16 mouse cellular contexts compared by ENCODE assay signal in genomic region chr16:18870495-18870894, GRCm38 (mm10). TPM values are rescaled to one million over a fixed set of nuclear protein-coding genes. Genes with fewer than 3 reads are reported as not detected.
DNase-seq lines count a peak whose midpoint lies in the region; ATAC-seq lines count a peak whose summit lies in the region.
"Not testable (repeated sequence)": the region's sequence is repeated elsewhere in the genome, so short reads cannot be mapped to it uniquely, and the experiment has no call there.
"Had no signal": no experiment of that assay in that cellular context is flagged by ENCODE, and none has a peak within 500 bp of the region (broad histone marks: within the 10 kb centered on the region; RNA-seq: fewer than 3 reads in every experiment).

No protein-coding gene starts in this region.

- H3K9ac ChIP-seq in liver, embryonic 13.5 days; liver, embryonic 15.5 days: not testable (repeated sequence)

- H3K27me3 ChIP-seq in liver, embryonic 13.5 days; liver, embryonic 15.5 days: not testable (repeated sequence)

- H3K9me3 ChIP-seq in liver, embryonic 13.5 days (replicated peaks); liver, embryonic 15.5 days (replicated peaks): not testable (repeated sequence)

- H3K36me3 ChIP-seq in liver, embryonic 13.5 days = peaks cover 44% of the 10 kb centered on the region
- H3K36me3 ChIP-seq in liver, embryonic 15.5 days (replicated peaks) = peaks cover 40% of the 10 kb centered on the region

- peaks cover 34% of the 10 kb centered on the region for H3K4me1 ChIP-seq in liver, embryonic 13.5 days (replicated peaks)
- H3K4me1 ChIP-seq in liver, embryonic 15.5 days (replicated peaks) = peaks cover 24% of the 10 kb centered on the region

- ATAC-seq in erythroid progenitor cell, adult 5-6 weeks (replicated peaks; ENCODE audit: low FRiP score, poor library complexity, severe bottlenecking) = peak; percentile 54
- ATAC-seq in liver, embryonic 13.5 days (ENCODE audit: low read depth) = peak; percentile 43; the same call in 1 of the 2 replicates
- ATAC-seq in liver, embryonic 15.5 days (ENCODE audit: insufficient read depth) = peak; percentile 51; the same call in 1 of the 2 replicates

- peak overlapping the region; percentile 64; the same call in 1 of the 2 replicates for H3K27ac ChIP-seq in liver, embryonic 13.5 days
- not testable (repeated sequence) for H3K27ac ChIP-seq in liver, embryonic 15.5 days (replicated peaks)

- H3K4me3 ChIP-seq in liver, embryonic 13.5 days (replicated peaks); liver, embryonic 15.5 days (replicated peaks): not testable (repeated sequence)

- peak; percentile 33 for DNase-seq in c-Kit-negative CD71-positive TER-119-positive erythroid progenitor cells, embryonic 14.5 days (ENCODE audit: low read depth, low spot score)
- peak; percentile 5 for DNase-seq in liver
- DNase-seq in liver, embryonic 13.5 days = peak; percentile 46

- 37% methylated on average over 1 of the region's 1 CpGs for WGBS in liver, embryonic 13.5 days (ENCODE audit: insufficient replicate concordance)
- WGBS in liver, embryonic 15.5 days (ENCODE audit: insufficient replicate concordance) = 34% methylated on average over 1 of the region's 1 CpGs

- 0 out of 2 replicates have a peak overlapping the region, but pooled peaks have one; percentile 26 for H3K4me2 ChIP-seq in liver, embryonic 13.5 days
- H3K4me2 ChIP-seq in liver, embryonic 15.5 days = peak overlapping the region; percentile 25; the same call in 1 of the 2 replicates

RNA-seq across cellular contexts. Expression of gene Mrpl40, which starts 6.2 kb away (rescaled TPM):
- 55.1 and 86.4 TPM in 2 replicates for total RNA-seq in erythroid progenitor cell, adult 5-6 weeks (2015; ENCODE audit: low replicate concordance)
- 34.3 and 39.0 TPM in 2 replicates for total RNA-seq in erythroid progenitor cell, adult 5-6 weeks (2017; ENCODE audit: low replicate concordance)
- polyA plus RNA-seq in liver, embryonic 13.5 days (2015; fragmentation: Nextera tagmentation; extraction: Ambion mirVana) = 84.7 and 88.8 TPM in 2 replicates
- 52.6 and 57.8 TPM in 2 replicates for polyA plus RNA-seq in liver, embryonic 15.5 days (2015; fragmentation: Nextera tagmentation; extraction: Ambion mirVana)

RNA-seq across cellular contexts. Expression of gene Hira, which starts 6.3 kb away (rescaled TPM):
- 66.2 and 71.7 TPM in 2 replicates for total RNA-seq in erythroid progenitor cell, adult 5-6 weeks (2015; ENCODE audit: low replicate concordance)
- 18.5 and 36.7 TPM in 2 replicates for total RNA-seq in erythroid progenitor cell, adult 5-6 weeks (2017; ENCODE audit: low replicate concordance)
- polyA plus RNA-seq in liver, embryonic 13.5 days (2015; fragmentation: Nextera tagmentation; extraction: Ambion mirVana) = 7.9 and 9.1 TPM in 2 replicates
- polyA plus RNA-seq in liver, embryonic 15.5 days (2015; fragmentation: Nextera tagmentation; extraction: Ambion mirVana) = 5.4 and 6.7 TPM in 2 replicates

RNA-seq across cellular contexts. Expression of gene Gm28539, which starts 34.1 kb away (rescaled TPM):
- total RNA-seq in erythroid progenitor cell, adult 5-6 weeks (2015; ENCODE audit: low replicate concordance) = not detected in 2 replicates
- total RNA-seq in erythroid progenitor cell, adult 5-6 weeks (2017; ENCODE audit: low replicate concordance) = 15.7 TPM in 1 of 2 replicates, not detected in the other
- not detected in 2 replicates for polyA plus RNA-seq in liver, embryonic 13.5 days (2015; fragmentation: Nextera tagmentation; extraction: Ambion mirVana)
- not detected in 2 replicates for polyA plus RNA-seq in liver, embryonic 15.5 days (2015; fragmentation: Nextera tagmentation; extraction: Ambion mirVana)
- total RNA-seq: G1E had no signal
- polyA plus RNA-seq: activated CD4-positive, CD25-positive, alpha-beta regulatory T cell, adult 4 months; CD4-positive, CD25-positive, alpha-beta regulatory T cell, adult 4 months; cortical plate, adult 2 months; embryonic facial prominence, embryonic 10.5 days; embryonic facial prominence, embryonic 12.5 days; embryonic facial prominence, embryonic 14.5 days; forebrain, embryonic 10.5 days; forebrain, embryonic 12.5 days; forebrain, embryonic 14.5 days; forebrain, embryonic 16.5 days; G1E had no signal

RNA-seq across cellular contexts. Expression of gene 2510002D24Rik, which starts 34.1 kb away (rescaled TPM):
- 5.4 and 7.5 TPM in 2 replicates for total RNA-seq in erythroid progenitor cell, adult 5-6 weeks (2015; ENCODE audit: low replicate concordance)
- 3.9 TPM in 2 replicates for total RNA-seq in erythroid progenitor cell, adult 5-6 weeks (2017; ENCODE audit: low replicate concordance)
- 20.3 and 23.8 TPM in 2 replicates for polyA plus RNA-seq in liver, embryonic 13.5 days (2015; fragmentation: Nextera tagmentation; extraction: Ambion mirVana)
- polyA plus RNA-seq in liver, embryonic 15.5 days (2015; fragmentation: Nextera tagmentation; extraction: Ambion mirVana) = 19.1 and 19.9 TPM in 2 replicates

RNA-seq across cellular contexts. Expression of gene Cdc45, which starts 58.7 kb away (rescaled TPM):
- 66.7 and 83.3 TPM in 2 replicates for total RNA-seq in erythroid progenitor cell, adult 5-6 weeks (2015; ENCODE audit: low replicate concordance)
- total RNA-seq in erythroid progenitor cell, adult 5-6 weeks (2017; ENCODE audit: low replicate concordance) = 61.0 and 72.0 TPM in 2 replicates
- polyA plus RNA-seq in liver, embryonic 13.5 days (2015; fragmentation: Nextera tagmentation; extraction: Ambion mirVana) = 46.2 and 51.5 TPM in 2 replicates
- 40.7 and 42.7 TPM in 2 replicates for polyA plus RNA-seq in liver, embryonic 15.5 days (2015; fragmentation: Nextera tagmentation; extraction: Ambion mirVana)
